Mouse (Mus musculus): ENCODE measurements around the gene Ahcy.

DNA sequence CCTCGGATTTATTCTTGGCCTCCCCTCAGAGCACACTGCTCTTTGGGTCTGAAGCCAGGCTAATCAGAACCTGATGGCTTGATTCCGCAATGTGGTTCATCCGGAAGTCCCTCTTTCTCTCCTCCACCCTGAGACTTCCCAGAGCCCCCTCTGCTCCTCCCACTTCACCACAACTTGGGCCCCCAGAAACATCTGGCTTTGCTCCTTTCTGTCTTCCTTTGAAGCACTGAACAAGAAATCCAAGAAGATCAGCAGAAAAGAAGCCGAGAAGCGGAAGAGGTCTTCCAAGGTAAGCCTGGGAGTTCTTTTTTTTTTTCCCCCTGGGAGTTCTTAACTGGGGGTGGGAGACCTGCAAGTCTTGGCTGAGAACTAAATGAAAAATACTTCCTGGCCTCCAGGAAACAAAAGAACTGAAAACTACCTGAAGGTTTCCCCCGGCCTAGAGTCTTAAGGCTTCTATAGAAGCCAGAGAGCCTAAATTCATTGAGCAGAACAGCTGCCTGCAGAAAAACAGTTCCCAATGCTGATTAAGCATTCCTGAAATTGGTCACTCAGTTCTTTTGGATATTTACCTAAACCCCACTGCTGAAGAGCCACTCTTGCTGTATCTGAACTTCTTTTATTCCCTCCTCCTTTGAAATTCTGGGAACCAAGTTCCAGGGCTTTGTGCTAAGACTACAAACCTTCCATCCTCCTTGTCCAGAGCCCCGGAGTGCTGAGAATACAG, 26.7 kb downstream of the Ahcy start:
- TF ChIP-seq CTCF (IDR thresholded peaks at IDR 0.05; ENCODE audit: borderline replicate concordance, insufficient read depth, low read depth, low read length) (no peak), POLR2A (IDR thresholded peaks at IDR 0.05; ENCODE audit: borderline replicate concordance, insufficient read depth, low read length) (no peak)

Data from cerebellum, adult 2 months (tissue).